ENCODE assay signal across 28 mouse cellular contexts in genomic region chrX:56404646-56405045, GRCm38 (mm10). TPM values are rescaled to one million over a fixed set of nuclear protein-coding genes. Genes with fewer than 3 reads are reported as not detected.
"Had no signal": no experiment of that assay in that cellular context is flagged by ENCODE, and none has a peak within 500 bp of the region (broad histone marks: within the 10 kb centered on the region; RNA-seq: fewer than 3 reads in every experiment).

No protein-coding gene starts in this region.

- H3K4me1 ChIP-seq: limb, embryonic 12.5 days; limb, embryonic 15.5 days; lung, embryonic 15.5 days; midbrain, embryonic 12.5 days; midbrain, embryonic 15.5 days; neural tube, embryonic 12.5 days; neural tube, embryonic 15.5 days had no signal

- DNase-seq: kidney, adult 11 months; kidney, postnatal 25 days; layer of hippocampus, postnatal 36 days; left cerebral cortex, postnatal 4 days; liver, postnatal 0 days; lung, postnatal 10 days; lung, postnatal 36 days; right cerebral cortex, adult 18-20 months; right cerebral cortex, postnatal 14 days; right cerebral cortex, postnatal 4 days; thymus, adult 18-20 months; thymus, postnatal 4 days had no signal

- H3K4me2 ChIP-seq: limb, embryonic 12.5 days; limb, embryonic 15.5 days; liver, embryonic 11.5 days; lung, embryonic 15.5 days; midbrain, embryonic 12.5 days; midbrain, embryonic 15.5 days; neural tube, embryonic 12.5 days; neural tube, embryonic 15.5 days had no signal

- H3K9me3 ChIP-seq: limb, embryonic 12.5 days; limb, embryonic 15.5 days; lung, embryonic 15.5 days; midbrain, embryonic 12.5 days; midbrain, embryonic 15.5 days; neural tube, embryonic 12.5 days; neural tube, embryonic 15.5 days had no signal

- H3K4me3 ChIP-seq: left cerebral cortex, adult 2 months; limb, embryonic 12.5 days; limb, embryonic 15.5 days; lung, embryonic 15.5 days; midbrain, embryonic 12.5 days; midbrain, embryonic 15.5 days; neural tube, embryonic 12.5 days; neural tube, embryonic 15.5 days had no signal

- H3K9ac ChIP-seq: limb, embryonic 12.5 days; limb, embryonic 15.5 days; liver, embryonic 14.5 days; liver, postnatal 0 days; lung, embryonic 15.5 days; midbrain, embryonic 12.5 days; midbrain, embryonic 15.5 days; neural tube, embryonic 12.5 days; neural tube, embryonic 15.5 days had no signal

- H3K27me3 ChIP-seq: limb, embryonic 12.5 days; limb, embryonic 15.5 days; lung, embryonic 15.5 days; midbrain, embryonic 12.5 days; midbrain, embryonic 15.5 days; neural tube, embryonic 12.5 days; neural tube, embryonic 15.5 days had no signal

- ATAC-seq: liver, postnatal 0 days; midbrain, embryonic 15.5 days had no signal

- H3K36me3 ChIP-seq: limb, embryonic 12.5 days; limb, embryonic 15.5 days; lung, embryonic 15.5 days; midbrain, embryonic 12.5 days; midbrain, embryonic 15.5 days; neural tube, embryonic 12.5 days; neural tube, embryonic 15.5 days had no signal

- H3K27ac ChIP-seq: kidney, postnatal 0 days; left cerebral cortex, adult 2 months; limb, embryonic 12.5 days; limb, embryonic 15.5 days; liver, embryonic 14.5 days; lung, embryonic 15.5 days; midbrain, embryonic 12.5 days; midbrain, embryonic 15.5 days; neural tube, embryonic 12.5 days; neural tube, embryonic 15.5 days had no signal

RNA-seq across cellular contexts. Expression of gene Gm2174, which starts 43.1 kb away (rescaled TPM):
- total RNA-seq: layer of hippocampus, adult 8-10 months; layer of hippocampus, postnatal 10 days; layer of hippocampus, postnatal 36 days; left cerebral cortex, adult 2 months; left cerebral cortex, postnatal 14 days; left cerebral cortex, postnatal 4 days had no signal
- polyA plus RNA-seq: large intestine, adult 2 months; midbrain, embryonic 12.5 days; testis, adult 2 months had no signal
